17 mouse cellular contexts compared by ENCODE assay signal in the genomic region with DNA sequence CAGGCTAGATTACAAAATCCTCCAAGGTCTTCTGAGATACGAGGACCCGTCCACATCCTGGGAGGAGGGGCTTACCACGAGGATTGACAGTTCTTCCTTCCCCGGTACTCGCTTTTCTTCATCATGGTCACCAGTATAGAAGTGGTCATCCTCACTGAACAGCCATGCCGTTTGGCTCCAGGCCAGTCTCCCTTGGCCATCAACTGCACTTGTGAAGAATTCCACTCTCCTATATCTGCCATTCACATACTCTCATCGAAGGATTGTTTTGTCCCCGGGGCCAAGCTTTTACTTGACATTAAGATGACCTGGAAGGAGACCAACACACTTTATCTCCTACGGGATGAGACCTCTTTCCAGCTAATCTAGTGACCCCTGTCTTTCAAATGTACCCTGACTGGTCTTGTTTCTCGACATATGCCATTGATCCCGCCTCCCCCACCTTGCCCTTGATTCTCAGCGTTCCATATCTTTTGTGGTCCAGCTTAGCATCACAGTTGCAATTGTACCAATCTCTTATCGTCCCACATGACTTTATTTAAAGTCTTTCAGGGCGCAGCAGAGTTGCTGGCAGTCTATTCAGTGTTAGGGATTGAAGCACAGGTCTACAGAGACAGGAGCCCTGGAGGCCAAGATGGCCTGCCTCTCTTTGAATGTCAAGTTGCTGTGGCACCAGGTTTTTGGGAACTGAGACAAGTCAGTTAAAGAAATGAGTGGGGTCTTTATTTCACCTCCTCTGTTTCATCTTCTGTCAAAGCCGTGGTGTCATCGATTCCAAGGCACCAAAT.
A peak's percentile ranks its signal among the peaks of the same experiment; 100 is the strongest.
DNase-seq lines count a peak whose midpoint lies in the region; ATAC-seq lines count a peak whose summit lies in the region.
"Had no signal": no experiment of that assay in that cellular context is flagged by ENCODE, and none has a peak within 500 bp of the region (broad histone marks: within the 10 kb centered on the region; RNA-seq: fewer than 3 reads in every experiment).

No protein-coding gene starts in this region.

- no peak overlapping the region for H3K4me2 ChIP-seq in forebrain, embryonic 11.5 days (ENCODE audit: low read depth, low read length, severe bottlenecking)
- H3K4me2 ChIP-seq in midbrain, embryonic 15.5 days = no peak overlapping the region
- H3K4me2 ChIP-seq in forebrain, embryonic 12.5 days = no peak overlapping the region
- H3K4me2 ChIP-seq in hindbrain, embryonic 16.5 days (ENCODE audit: low read length) = no peak overlapping the region
- H3K4me2 ChIP-seq: limb, embryonic 15.5 days had no signal

- peaks cover 2% of the 10 kb centered on the region; the same call in 1 of the 2 replicates for H3K9me3 ChIP-seq in forebrain, embryonic 11.5 days (ENCODE audit: control insufficient read depth, low read length)
- peaks cover 15% of the 10 kb centered on the region; the same call in 1 of the 2 replicates for H3K9me3 ChIP-seq in forebrain, embryonic 10.5 days
- H3K9me3 ChIP-seq in midbrain, embryonic 15.5 days = no peaks in the 10 kb centered on the region
- 0 out of 2 replicates have a peak, but pooled peaks cover 5% of the 10 kb centered on the region for H3K9me3 ChIP-seq in midbrain, embryonic 10.5 days (replicated peaks)
- no peaks in the 10 kb centered on the region for H3K9me3 ChIP-seq in forebrain, embryonic 12.5 days
- no peaks in the 10 kb centered on the region for H3K9me3 ChIP-seq in hindbrain, embryonic 16.5 days (ENCODE audit: control insufficient read depth, low read length)

- no peaks in the 10 kb centered on the region for H3K27me3 ChIP-seq in forebrain, embryonic 11.5 days (ENCODE audit: control insufficient read depth, insufficient read depth, low read length)
- H3K27me3 ChIP-seq in forebrain, embryonic 10.5 days (ENCODE audit: poor library complexity, severe bottlenecking) = no peaks in the 10 kb centered on the region
- H3K27me3 ChIP-seq in midbrain, embryonic 15.5 days (replicated peaks) = no peaks in the 10 kb centered on the region
- no peaks in the 10 kb centered on the region for H3K27me3 ChIP-seq in midbrain, embryonic 10.5 days (ENCODE audit: low read depth, poor library complexity, severe bottlenecking)
- H3K27me3 ChIP-seq in forebrain, embryonic 12.5 days = no peaks in the 10 kb centered on the region
- H3K27me3 ChIP-seq in hindbrain, embryonic 16.5 days (replicated peaks; ENCODE audit: control insufficient read depth, insufficient read depth, low read length) = no peaks in the 10 kb centered on the region
- H3K27me3 ChIP-seq: limb, embryonic 15.5 days had no signal

- H3K36me3 ChIP-seq in forebrain, embryonic 11.5 days (ENCODE audit: control insufficient read depth, insufficient read depth, low read length) = no peaks in the 10 kb centered on the region
- H3K36me3 ChIP-seq in forebrain, embryonic 10.5 days (replicated peaks) = no peaks in the 10 kb centered on the region
- no peaks in the 10 kb centered on the region for H3K36me3 ChIP-seq in midbrain, embryonic 15.5 days (replicated peaks)
- no peaks in the 10 kb centered on the region for H3K36me3 ChIP-seq in midbrain, embryonic 10.5 days
- H3K36me3 ChIP-seq in forebrain, embryonic 12.5 days (replicated peaks) = no peaks in the 10 kb centered on the region
- no peaks in the 10 kb centered on the region for H3K36me3 ChIP-seq in hindbrain, embryonic 16.5 days (ENCODE audit: control insufficient read depth, insufficient read depth, low read length)
- H3K36me3 ChIP-seq: embryonic facial prominence, embryonic 10.5 days; limb, embryonic 15.5 days had no signal

- no peak overlapping the region for H3K27ac ChIP-seq in forebrain, embryonic 11.5 days (ENCODE audit: low read depth, low read length)
- H3K27ac ChIP-seq in forebrain, embryonic 10.5 days = no peak overlapping the region
- H3K27ac ChIP-seq in midbrain, embryonic 15.5 days = no peak overlapping the region
- H3K27ac ChIP-seq in midbrain, embryonic 10.5 days (replicated peaks) = no peak overlapping the region
- H3K27ac ChIP-seq in forebrain, embryonic 12.5 days = peak overlapping the region; percentile 13; the same call in 1 of the 2 replicates
- H3K27ac ChIP-seq in hindbrain, embryonic 16.5 days (ENCODE audit: low read depth, low read length) = peak overlapping the region; percentile 59
- H3K27ac ChIP-seq: embryonic facial prominence, embryonic 10.5 days; limb, embryonic 15.5 days had no signal

- no peaks in the 10 kb centered on the region for H3K4me1 ChIP-seq in forebrain, embryonic 11.5 days (replicated peaks; ENCODE audit: control insufficient read depth, insufficient read depth, low read length)
- peaks cover 9% of the 10 kb centered on the region for H3K4me1 ChIP-seq in forebrain, embryonic 10.5 days
- H3K4me1 ChIP-seq in midbrain, embryonic 15.5 days = no peaks in the 10 kb centered on the region
- no peaks in the 10 kb centered on the region for H3K4me1 ChIP-seq in midbrain, embryonic 10.5 days
- peaks cover 7% of the 10 kb centered on the region; the same call in 1 of the 2 replicates for H3K4me1 ChIP-seq in forebrain, embryonic 12.5 days
- no peaks in the 10 kb centered on the region; the same call in 1 of the 2 replicates for H3K4me1 ChIP-seq in hindbrain, embryonic 16.5 days (ENCODE audit: control insufficient read depth, insufficient read depth, low read depth, low read length)
- H3K4me1 ChIP-seq: limb, embryonic 15.5 days had no signal

- no peak for DNase-seq in forebrain, embryonic 11.5 days (ENCODE audit: low spot score)
- no peak for DNase-seq in forebrain, embryonic 10.5 days (ENCODE audit: extremely low spot score, low spot score)
- no peak for DNase-seq in midbrain, embryonic 10.5 days (ENCODE audit: low spot score)
- DNase-seq in thymus, postnatal 4 days = no peak
- DNase-seq in thymus, postnatal 14 days = no peak
- DNase-seq: adrenal gland, postnatal 36 days; gastrocnemius, postnatal 14 days; kidney, adult 2 months; kidney, postnatal 14 days; liver, postnatal 0 days; lung, postnatal 14 days had no signal

- WGBS in forebrain, embryonic 11.5 days = 87% methylated on average over 16 of the region's 16 CpGs
- WGBS in forebrain, embryonic 10.5 days = 91% methylated on average over 16 of the region's 16 CpGs
- 82% methylated on average over 16 of the region's 16 CpGs for WGBS in midbrain, embryonic 15.5 days
- 89% methylated on average over 16 of the region's 16 CpGs for WGBS in midbrain, embryonic 10.5 days
- WGBS in forebrain, embryonic 12.5 days = 91% methylated on average over 16 of the region's 16 CpGs
- WGBS in hindbrain, embryonic 16.5 days = 75% methylated on average over 16 of the region's 16 CpGs

- peak; percentile 31; the same call in 1 of the 2 replicates for ATAC-seq in forebrain, embryonic 11.5 days (replicated peaks; ENCODE audit: low FRiP score)
- ATAC-seq in midbrain, embryonic 15.5 days (replicated peaks) = peak; percentile 60
- no peak for ATAC-seq in forebrain, embryonic 12.5 days (ENCODE audit: low FRiP score)
- ATAC-seq in hindbrain, embryonic 16.5 days = peak; percentile 75
- ATAC-seq: liver, postnatal 0 days had no signal

- no peak overlapping the region for H3K4me3 ChIP-seq in forebrain, embryonic 11.5 days (ENCODE audit: low read depth, low read length)
- H3K4me3 ChIP-seq in forebrain, embryonic 10.5 days = no peak overlapping the region
- no peak overlapping the region for H3K4me3 ChIP-seq in midbrain, embryonic 15.5 days
- no peak overlapping the region for H3K4me3 ChIP-seq in midbrain, embryonic 10.5 days
- H3K4me3 ChIP-seq in forebrain, embryonic 12.5 days (replicated peaks) = no peak overlapping the region
- no peak overlapping the region for H3K4me3 ChIP-seq in hindbrain, embryonic 16.5 days (ENCODE audit: low read length)
- H3K4me3 ChIP-seq: embryonic facial prominence, embryonic 10.5 days; limb, embryonic 15.5 days; myocyte had no signal

- no peak overlapping the region for H3K9ac ChIP-seq in forebrain, embryonic 11.5 days (ENCODE audit: low read length)
- H3K9ac ChIP-seq in midbrain, embryonic 15.5 days = no peak overlapping the region
- no peak overlapping the region for H3K9ac ChIP-seq in forebrain, embryonic 12.5 days
- no peak overlapping the region for H3K9ac ChIP-seq in hindbrain, embryonic 16.5 days (ENCODE audit: low read depth, low read length)
- H3K9ac ChIP-seq: limb, embryonic 15.5 days; liver, postnatal 0 days had no signal

Comparison
In these comparisons a context has a peak if more than half of its experiments do, and no peak if none do; other contexts are left out.
1. H3K27ac ChIP-seq: peak in forebrain, embryonic 12.5 days (single experiment) and hindbrain, embryonic 16.5 days (single experiment); none in forebrain, embryonic 11.5 days (single experiment), forebrain, embryonic 10.5 days (single experiment), midbrain, embryonic 15.5 days (single experiment) and midbrain, embryonic 10.5 days (single experiment).